In genomic region chr8:88564256-88564903, GRCm38 (mm10) we compare ENCODE assay signal across 11 mouse cellular contexts. TPM values are rescaled to one million over a fixed set of nuclear protein-coding genes. Genes with fewer than 3 reads are reported as not detected.
DNase-seq lines count a peak whose midpoint lies in the region; ATAC-seq lines count a peak whose summit lies in the region.
"Had no signal": no experiment of that assay in that cellular context is flagged by ENCODE, and none has a peak within 500 bp of the region (broad histone marks: within the 10 kb centered on the region; RNA-seq: fewer than 3 reads in every experiment).

No protein-coding gene starts in this region.

- H3K9ac ChIP-seq in kidney, embryonic 14.5 days (ENCODE audit: low read depth, low read length) = no peak overlapping the region
- H3K9ac ChIP-seq in midbrain, embryonic 14.5 days (replicated peaks; ENCODE audit: low read length) = 0 out of 2 replicates have a peak overlapping the region, but pooled peaks have one; percentile 9
- no peak overlapping the region for H3K9ac ChIP-seq in midbrain, embryonic 16.5 days (ENCODE audit: low read depth, low read length)

- H3K36me3 ChIP-seq in kidney, embryonic 14.5 days (ENCODE audit: control insufficient read depth, insufficient read depth, low read length) = no peaks in the 10 kb centered on the region
- no peaks in the 10 kb centered on the region for H3K36me3 ChIP-seq in midbrain, embryonic 14.5 days (ENCODE audit: control insufficient read depth, insufficient read depth, low read length)
- no peaks in the 10 kb centered on the region for H3K36me3 ChIP-seq in midbrain, embryonic 16.5 days (ENCODE audit: control insufficient read depth, insufficient read depth, low read length)

- no peaks in the 10 kb centered on the region for H3K9me3 ChIP-seq in kidney, embryonic 14.5 days (ENCODE audit: control insufficient read depth, low read length)
- no peaks in the 10 kb centered on the region for H3K9me3 ChIP-seq in midbrain, embryonic 14.5 days (ENCODE audit: control insufficient read depth, low read length)
- H3K9me3 ChIP-seq in midbrain, embryonic 16.5 days (replicated peaks; ENCODE audit: control insufficient read depth, low read length, poor library complexity, severe bottlenecking) = no peaks in the 10 kb centered on the region

- H3K27ac ChIP-seq in kidney, embryonic 14.5 days (ENCODE audit: low read depth, low read length) = no peak overlapping the region
- H3K27ac ChIP-seq in midbrain, embryonic 14.5 days (replicated peaks; ENCODE audit: low read depth, low read length) = no peak overlapping the region
- no peak overlapping the region for H3K27ac ChIP-seq in midbrain, embryonic 16.5 days (ENCODE audit: low read length)

- DNase-seq in kidney, adult 9 months = no peak
- no peak for DNase-seq in midbrain, embryonic 14.5 days
- DNase-seq in kidney, postnatal 14 days = peak; percentile 40
- DNase-seq in yolk sac, embryonic 10.5 days (ENCODE audit: low spot score) = peak; percentile 39
- no peak for DNase-seq in right cerebral cortex, postnatal 14 days
- DNase-seq: cerebellum, adult 18-20 months; gastrocnemius, postnatal 36 days had no signal

- no peak overlapping the region for H3K4me3 ChIP-seq in kidney, embryonic 14.5 days (ENCODE audit: low read length)
- H3K4me3 ChIP-seq in midbrain, embryonic 14.5 days (replicated peaks; ENCODE audit: low read depth, low read length) = no peak overlapping the region
- H3K4me3 ChIP-seq in midbrain, embryonic 16.5 days (ENCODE audit: low read depth, low read length) = no peak overlapping the region

- no peaks in the 10 kb centered on the region for H3K27me3 ChIP-seq in kidney, embryonic 14.5 days (ENCODE audit: control insufficient read depth, insufficient read depth, low read length)
- no peaks in the 10 kb centered on the region for H3K27me3 ChIP-seq in midbrain, embryonic 14.5 days (ENCODE audit: control insufficient read depth, insufficient read depth, low read length)
- no peaks in the 10 kb centered on the region for H3K27me3 ChIP-seq in midbrain, embryonic 16.5 days (ENCODE audit: control insufficient read depth, insufficient read depth, low read depth, low read length)

- WGBS in kidney, embryonic 14.5 days = 39% methylated on average over 8 of the region's 11 CpGs
- 72% methylated on average over 11 of the region's 11 CpGs for WGBS in midbrain, embryonic 14.5 days
- WGBS in midbrain, embryonic 16.5 days = 79% methylated on average over 10 of the region's 11 CpGs

- ATAC-seq in kidney, embryonic 14.5 days (ENCODE audit: low FRiP score, low TSS enrichment) = peak; percentile 11; the same call in 1 of the 2 replicates
- no peak for ATAC-seq in midbrain, embryonic 14.5 days (ENCODE audit: low FRiP score, low TSS enrichment)
- ATAC-seq in midbrain, embryonic 16.5 days = no peak
- ATAC-seq: forebrain, embryonic 14.5 days; intestine, postnatal 0 days had no signal

- no peak overlapping the region for H3K4me2 ChIP-seq in kidney, embryonic 14.5 days (replicated peaks; ENCODE audit: low read depth, low read length)
- H3K4me2 ChIP-seq in midbrain, embryonic 14.5 days (ENCODE audit: low read length) = no peak overlapping the region
- H3K4me2 ChIP-seq in midbrain, embryonic 16.5 days (ENCODE audit: low read length) = no peak overlapping the region

- H3K4me1 ChIP-seq in kidney, embryonic 14.5 days (ENCODE audit: control insufficient read depth, insufficient read depth, low read length) = peaks cover 43% of the 10 kb centered on the region
- H3K4me1 ChIP-seq in midbrain, embryonic 14.5 days (ENCODE audit: control insufficient read depth, insufficient read depth, low read length) = no peaks in the 10 kb centered on the region
- H3K4me1 ChIP-seq in midbrain, embryonic 16.5 days (ENCODE audit: control insufficient read depth, insufficient read depth, low read length) = peaks cover 10% of the 10 kb centered on the region

RNA-seq across cellular contexts. Expression of gene Nkd1, which starts 43.2 kb away (rescaled TPM):
- 52.4 and 60.9 TPM in 2 replicates for polyA plus RNA-seq in kidney, embryonic 14.5 days (2014; fragmentation: Nextera tagmentation; extraction: Ambion mirVana)
- polyA plus RNA-seq in midbrain, embryonic 14.5 days (2014; fragmentation: Nextera tagmentation; extraction: Ambion mirVana) = 46.2 and 66.4 TPM in 2 replicates
- 53.9 and 66.7 TPM in 2 replicates for polyA plus RNA-seq in midbrain, embryonic 16.5 days (2015; fragmentation: Nextera tagmentation; extraction: Ambion mirVana)

Comparison
In these comparisons a context has a peak if more than half of its experiments do, and no peak if none do; other contexts are left out.
1. DNase-seq: peak in kidney, postnatal 14 days (single experiment) and yolk sac, embryonic 10.5 days (single experiment); none in kidney, adult 9 months (single experiment), midbrain, embryonic 14.5 days (single experiment) and right cerebral cortex, postnatal 14 days (single experiment).